Mouse (Mus musculus): ENCODE measurements around the gene Hk1. TPM values are rescaled to one million over a fixed set of nuclear protein-coding genes. Genes with fewer than 3 reads are reported as not detected.

The Hk1 gene
- polyA plus RNA-seq (2016; fragmentation: Nextera tagmentation; extraction: Ambion mirVana), result 215 and 227 TPM in 2 replicates

- Histone ChIP-seq H3K36me3 (no peaks in the 10 kb centered on the region), H3K9me3 (replicated peaks) (no peaks in the 10 kb centered on the region), H3K4me1 (replicated peaks) (no peaks in the 10 kb centered on the region), H3K9ac (no peak within 1 kb of the TSS), H3K27me3 (replicated peaks) (no peaks in the 10 kb centered on the region; the same call in 1 of the 2 replicates), H3K4me3 (no peak within 1 kb of the TSS), H3K27ac (ENCODE audit: poor library complexity, severe bottlenecking) (no peak within 1 kb of the TSS), H3K4me2 (no peak within 1 kb of the TSS)
- 76% methylated on average over 1 of the region's 1 CpGs for WGBS
- no peak for ATAC-seq (ENCODE audit: insufficient number of reproducible peaks, low FRiP score)
Observed at GRCm38 (mm10) chr10:62379808-62380207, at the start of gene Hk1. Hk1 (minus strand) TSS chr10:62379908.

DNA sequence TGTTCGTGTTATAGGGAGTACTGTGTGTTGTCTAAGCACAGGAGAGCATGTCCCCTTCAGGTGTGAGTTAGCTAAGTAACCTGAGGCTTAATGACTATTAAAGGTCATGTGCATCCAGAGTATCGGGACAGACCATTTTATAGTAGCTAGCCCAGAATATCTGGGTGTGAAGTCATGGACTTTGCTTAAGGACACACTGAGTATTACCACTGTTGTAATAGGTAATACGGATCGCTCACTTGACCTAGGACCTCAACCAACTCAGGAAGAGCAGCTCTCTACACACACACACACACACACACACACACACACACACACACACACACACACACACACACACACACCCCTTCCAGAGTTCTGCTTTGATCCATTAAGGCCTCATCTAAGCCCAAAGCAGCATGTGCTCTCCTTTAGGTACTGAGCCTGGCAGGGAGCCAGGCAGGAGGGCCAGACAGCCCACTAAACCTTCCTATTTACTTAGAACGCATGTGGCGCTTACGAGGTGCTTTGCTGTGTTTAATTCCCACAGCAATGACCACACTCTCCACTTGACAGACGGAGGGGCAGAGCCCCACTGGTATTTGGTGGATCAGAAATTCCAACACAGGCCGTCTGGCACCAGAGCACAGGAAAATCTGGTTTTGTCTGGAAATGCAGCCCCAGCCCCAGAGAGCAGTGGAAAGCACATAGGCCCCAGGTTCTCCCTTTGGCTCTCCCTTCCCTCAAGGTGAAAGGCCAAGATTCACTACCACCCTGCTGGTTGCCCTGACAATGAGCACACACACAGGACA is 45.6 kb upstream of the Hk1 start:
- Histone ChIP-seq H3K4me1 (replicated peaks) (peaks cover 25% of the 10 kb centered on the region), H3K27me3 (replicated peaks) (no peaks in the 10 kb centered on the region), H3K4me3 (no peak overlapping the region), H3K36me3 (peaks cover 27% of the 10 kb centered on the region), H3K9me3 (replicated peaks) (no peaks in the 10 kb centered on the region), H3K4me2 (no peak overlapping the region), H3K27ac (ENCODE audit: poor library complexity, severe bottlenecking) (no peak overlapping the region), H3K9ac (peak overlapping the region; percentile 4; the same call in 1 of the 2 replicates)
- ATAC-seq (ENCODE audit: insufficient number of reproducible peaks, low FRiP score), result no peak
- 43% methylated on average over 9 of the region's 9 CpGs for WGBS

GRCm38 (mm10) chr10:62422255-62422654 is 42.5 kb upstream of the Hk1 start, which contains the start of gene Hkdc1:
Hkdc1 (minus strand) TSS chr10:62422491.
- no peak within 1 kb of the TSS for H3K4me3 ChIP-seq
- no peak within 1 kb of the TSS for H3K9ac ChIP-seq
- no peaks in the 10 kb centered on the region for H3K36me3 ChIP-seq
- 58% methylated on average over 15 of the region's 15 CpGs for WGBS
- ATAC-seq (ENCODE audit: insufficient number of reproducible peaks, low FRiP score), result no peak
- H3K4me2 ChIP-seq, result no peak within 1 kb of the TSS
- H3K9me3 ChIP-seq (replicated peaks), result no peaks in the 10 kb centered on the region
- H3K27me3 ChIP-seq (replicated peaks), result no peaks in the 10 kb centered on the region
- H3K4me1 ChIP-seq (replicated peaks), result peaks cover 25% of the 10 kb centered on the region
- no peak within 1 kb of the TSS for H3K27ac ChIP-seq (ENCODE audit: poor library complexity, severe bottlenecking)

GRCm38 (mm10) chr10:62421127-62421526 is 41.4 kb upstream of the Hk1 start:
- Histone ChIP-seq H3K27ac (ENCODE audit: poor library complexity, severe bottlenecking) (peak overlapping the region; percentile 56; the same call in 1 of the 2 replicates), H3K4me2 (no peak overlapping the region)

GRCm38 (mm10) chr10:62420399-62420798 is 40.7 kb upstream of the Hk1 start:
- no peak overlapping the region for H3K4me3 ChIP-seq
- H3K9ac ChIP-seq, result no peak overlapping the region
- ATAC-seq (ENCODE audit: insufficient number of reproducible peaks, low FRiP score), result no peak
- H3K27ac ChIP-seq (ENCODE audit: poor library complexity, severe bottlenecking), result peak overlapping the region; percentile 56; the same call in 1 of the 2 replicates
- H3K4me2 ChIP-seq, result no peak overlapping the region
- H3K36me3 ChIP-seq, result no peaks in the 10 kb centered on the region
- WGBS, result 57% methylated on average over 6 of the region's 6 CpGs
- H3K27me3 ChIP-seq (replicated peaks), result no peaks in the 10 kb centered on the region
- no peaks in the 10 kb centered on the region for H3K9me3 ChIP-seq (replicated peaks)
- peaks cover 19% of the 10 kb centered on the region for H3K4me1 ChIP-seq (replicated peaks)

More at GRCm38 (mm10) chr10:62421127-62421526, 41.4 kb upstream of the Hk1 start:
- no peak for ATAC-seq (ENCODE audit: insufficient number of reproducible peaks, low FRiP score)
- Histone ChIP-seq H3K9ac (no peak overlapping the region), H3K4me1 (replicated peaks) (peaks cover 25% of the 10 kb centered on the region), H3K27me3 (replicated peaks) (no peaks in the 10 kb centered on the region), H3K9me3 (replicated peaks) (no peaks in the 10 kb centered on the region), H3K36me3 (no peaks in the 10 kb centered on the region), H3K4me3 (no peak overlapping the region)
- whole genome bisulfite sequencing, result 41% methylated on average over 3 of the region's 3 CpGs

DNA sequence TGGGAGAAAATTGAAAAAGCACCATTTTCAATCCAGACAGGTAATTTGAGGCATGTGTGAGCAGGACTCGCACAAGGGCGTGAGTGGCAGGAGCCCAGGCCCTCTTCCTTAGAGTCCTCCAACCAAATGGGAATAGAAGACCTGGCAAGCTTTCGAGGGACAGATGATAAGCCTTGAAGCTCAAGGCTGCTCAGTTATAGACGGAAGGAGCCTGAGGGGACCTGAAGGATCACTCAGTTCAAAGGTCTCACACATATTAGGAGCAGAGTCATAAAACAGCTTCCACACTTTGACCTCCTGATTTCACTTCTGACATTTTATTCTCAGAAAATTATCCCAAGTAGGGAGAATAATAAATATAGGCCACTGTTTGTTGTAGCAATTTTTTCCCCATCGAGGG is 39.7 kb upstream of the Hk1 start:
- Histone ChIP-seq H3K27me3 (replicated peaks) (no peaks in the 10 kb centered on the region), H3K4me1 (replicated peaks) (peaks cover 17% of the 10 kb centered on the region), H3K27ac (ENCODE audit: poor library complexity, severe bottlenecking) (no peak overlapping the region), H3K9me3 (replicated peaks) (no peaks in the 10 kb centered on the region), H3K9ac (no peak overlapping the region), H3K36me3 (no peaks in the 10 kb centered on the region), H3K4me3 (no peak overlapping the region), H3K4me2 (no peak overlapping the region)
- 77% methylated on average over 5 of the region's 5 CpGs for WGBS
- no peak for ATAC-seq (ENCODE audit: insufficient number of reproducible peaks, low FRiP score)

DNA sequence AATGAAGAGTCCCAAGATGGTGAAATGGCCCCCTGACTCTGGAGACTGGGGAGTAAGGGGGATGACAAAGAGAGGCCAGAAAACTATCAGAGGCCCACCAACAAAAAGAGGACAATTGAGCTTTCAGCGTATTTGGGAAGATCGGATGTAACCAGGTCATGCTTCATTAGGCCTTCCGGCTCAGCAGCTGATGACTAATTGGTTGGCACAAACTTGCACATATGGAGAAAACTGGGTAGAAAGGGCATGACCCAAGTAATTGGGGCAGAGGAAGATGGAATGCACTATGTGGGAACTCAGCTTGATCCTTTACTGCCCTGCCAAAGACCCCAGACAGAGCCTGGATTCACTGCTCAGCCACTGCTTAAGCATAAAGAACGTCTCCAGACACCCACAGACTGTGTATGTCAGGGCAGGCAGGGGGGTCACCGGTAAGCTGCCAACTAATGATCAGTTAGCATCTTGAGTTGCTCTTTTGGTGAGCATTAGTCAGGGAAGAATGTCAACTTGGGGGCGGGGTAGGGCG is 39.2 kb upstream of the Hk1 start:
- Histone ChIP-seq H3K27me3 (replicated peaks) (no peaks in the 10 kb centered on the region), H3K9ac (no peak overlapping the region), H3K4me3 (no peak overlapping the region), H3K4me2 (no peak overlapping the region), H3K36me3 (no peaks in the 10 kb centered on the region), H3K27ac (ENCODE audit: poor library complexity, severe bottlenecking) (no peak overlapping the region), H3K4me1 (replicated peaks) (peaks cover 19% of the 10 kb centered on the region), H3K9me3 (replicated peaks) (no peaks in the 10 kb centered on the region)
- 76% methylated on average over 7 of the region's 7 CpGs for WGBS
- ATAC-seq (ENCODE audit: insufficient number of reproducible peaks, low FRiP score), result no peak

DNA sequence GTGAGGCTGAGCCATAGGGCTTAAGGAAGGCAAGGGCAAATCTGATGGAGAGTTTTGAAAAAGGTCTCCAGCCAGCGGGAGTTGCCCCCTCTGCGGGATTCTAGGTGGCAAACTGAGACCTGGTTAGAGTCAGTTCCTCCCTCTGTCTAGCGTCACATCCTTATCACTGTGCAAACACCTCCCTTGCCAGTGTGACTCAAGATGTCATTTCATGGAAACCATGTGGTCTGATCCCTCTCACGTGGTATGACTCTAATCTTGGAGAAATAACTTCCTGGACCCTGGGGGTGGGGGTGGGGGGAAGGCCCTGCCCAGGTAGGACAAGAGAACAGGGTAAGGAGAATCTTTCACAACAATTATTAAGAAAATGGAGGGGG is 33.9 kb upstream of the Hk1 start:
- 1% methylated on average over 4 of the region's 4 CpGs for WGBS
- Histone ChIP-seq H3K4me3 (no peak overlapping the region), H3K4me1 (replicated peaks) (peaks cover 25% of the 10 kb centered on the region), H3K9me3 (replicated peaks) (no peaks in the 10 kb centered on the region), H3K9ac (no peak overlapping the region), H3K27me3 (replicated peaks) (no peaks in the 10 kb centered on the region), H3K36me3 (no peaks in the 10 kb centered on the region), H3K27ac (ENCODE audit: poor library complexity, severe bottlenecking) (0 out of 2 replicates have a peak overlapping the region, but pooled peaks have one; percentile 42), H3K4me2 (no peak overlapping the region)
- peak; percentile 69 for ATAC-seq (ENCODE audit: insufficient number of reproducible peaks, low FRiP score)

DNA sequence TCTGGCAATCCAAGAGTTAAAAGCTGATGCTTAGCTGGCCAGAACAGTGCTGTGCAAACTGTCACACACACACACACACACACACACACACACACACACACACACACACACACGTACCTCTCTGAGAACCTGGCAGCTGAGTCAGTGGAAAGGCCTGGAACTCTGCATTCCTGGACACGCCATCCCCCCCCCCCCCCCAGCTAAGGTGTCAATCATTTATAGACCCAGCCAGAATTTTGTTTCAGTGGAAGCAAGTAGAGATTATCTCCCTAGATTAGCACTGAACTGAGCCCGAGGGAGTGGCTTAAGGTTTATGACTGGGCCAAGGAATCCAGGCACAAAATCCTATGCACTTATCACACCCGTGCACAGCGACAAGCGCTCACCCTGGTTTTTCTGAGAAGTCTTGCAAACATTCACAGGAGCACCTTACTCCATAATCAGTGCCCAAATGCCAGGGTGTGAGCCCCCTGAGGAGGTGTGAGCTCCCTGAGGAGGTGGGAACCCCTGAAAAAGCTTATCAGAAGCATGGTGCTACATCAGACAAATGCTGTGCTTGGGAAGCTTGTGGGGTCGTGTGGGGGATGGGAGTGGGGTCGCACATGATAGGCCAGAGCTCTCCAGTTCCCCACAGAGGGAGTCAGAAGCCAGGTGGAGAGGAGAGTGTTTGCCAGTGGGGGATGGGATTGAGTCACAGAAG is 33.3 kb upstream of the Hk1 start:
- Histone ChIP-seq H3K9me3 (replicated peaks) (no peaks in the 10 kb centered on the region), H3K27ac (ENCODE audit: poor library complexity, severe bottlenecking) (peak overlapping the region; percentile 42; the same call in 1 of the 2 replicates), H3K9ac (no peak overlapping the region), H3K4me2 (no peak overlapping the region), H3K27me3 (replicated peaks) (0 out of 2 replicates have a peak, but pooled peaks cover 2% of the 10 kb centered on the region), H3K4me1 (replicated peaks) (peaks cover 25% of the 10 kb centered on the region), H3K36me3 (no peaks in the 10 kb centered on the region), H3K4me3 (no peak overlapping the region)
- 3% methylated on average over 8 of the region's 8 CpGs for WGBS
- peak; percentile 20; the same call in 1 of the 2 replicates for ATAC-seq (ENCODE audit: insufficient number of reproducible peaks, low FRiP score)

DNA sequence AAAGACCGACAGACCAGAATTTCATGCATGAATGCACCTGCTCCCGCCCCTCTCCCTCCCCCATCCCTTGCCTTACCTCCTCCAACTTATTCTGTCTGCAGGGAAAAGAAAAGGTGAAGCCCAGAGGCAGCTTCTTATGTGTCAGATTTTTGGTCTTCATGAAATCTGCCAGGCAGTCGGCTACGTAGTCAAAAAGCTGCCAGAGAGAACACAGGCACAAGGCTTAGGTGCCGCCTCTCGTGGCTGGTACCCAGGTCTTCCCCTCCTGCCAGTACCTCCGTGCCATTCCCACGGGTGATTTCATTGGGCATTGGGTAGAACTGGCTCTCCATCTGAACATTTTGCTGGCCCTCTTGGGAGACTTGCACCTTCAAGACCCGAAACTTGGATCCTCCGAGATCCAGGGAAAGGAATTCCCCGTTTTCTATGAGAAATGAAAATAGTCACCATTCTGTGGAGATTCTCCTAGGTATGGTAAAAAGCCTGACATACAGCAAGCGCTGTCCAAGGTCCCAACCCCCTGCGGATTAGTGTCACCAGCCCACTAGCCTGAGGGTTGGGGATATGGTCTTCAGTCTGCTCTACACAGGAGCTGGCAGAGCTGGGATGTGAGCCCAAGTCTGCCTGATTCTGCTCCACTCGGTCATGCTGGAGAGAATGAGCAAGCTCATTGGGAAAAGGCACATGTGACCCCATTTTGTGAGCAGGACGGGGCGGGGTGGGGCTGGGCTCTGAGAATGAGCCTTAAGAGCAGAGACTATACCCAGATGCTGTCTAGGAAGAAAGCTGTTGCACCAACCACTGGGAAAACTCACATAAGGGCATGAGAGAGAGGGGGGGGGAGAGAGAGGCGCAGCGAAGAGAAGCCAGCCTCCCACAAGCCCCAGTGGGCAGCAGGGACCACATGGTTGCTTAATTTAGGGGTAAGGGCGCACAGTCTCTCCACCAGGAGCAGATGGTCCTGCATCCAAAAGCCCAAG is 32.0 kb upstream of the Hk1 start:
- ATAC-seq (ENCODE audit: insufficient number of reproducible peaks, low FRiP score), result no peak
- Histone ChIP-seq H3K27me3 (replicated peaks) (peaks cover 13% of the 10 kb centered on the region), H3K9ac (no peak overlapping the region), H3K36me3 (no peaks in the 10 kb centered on the region), H3K4me3 (no peak overlapping the region), H3K4me2 (no peak overlapping the region), H3K9me3 (replicated peaks) (no peaks in the 10 kb centered on the region), H3K27ac (ENCODE audit: poor library complexity, severe bottlenecking) (no peak overlapping the region), H3K4me1 (replicated peaks) (peaks cover 25% of the 10 kb centered on the region)
- 65% methylated on average over 19 of the region's 19 CpGs for WGBS

All from heart, embryonic 12.5 days (tissue).